Mouse (Mus musculus) embryo, embryonic 10.5 days (tissue): ENCODE results near the gene Hif3a.
A peak's percentile ranks its signal among the peaks of the same experiment; 100 is the strongest.
"Not testable (repeated sequence)": the region's sequence is repeated elsewhere in the genome, so short reads cannot be mapped to it uniquely, and the experiment has no call there.

Experiments used
- DNase-seq: peaks from one replicate; pipeline ENCODE4 v3.0.0-alpha.2; 2015; ENCODE audit warnings: low spot score

Hif3a gene

GRCm38 (mm10) chr7:17062389-17062788, at the start of gene Hif3a:
Hif3a (minus strand) TSS chr7:17062427.
- peak; percentile 94 for DNase-seq

DNA sequence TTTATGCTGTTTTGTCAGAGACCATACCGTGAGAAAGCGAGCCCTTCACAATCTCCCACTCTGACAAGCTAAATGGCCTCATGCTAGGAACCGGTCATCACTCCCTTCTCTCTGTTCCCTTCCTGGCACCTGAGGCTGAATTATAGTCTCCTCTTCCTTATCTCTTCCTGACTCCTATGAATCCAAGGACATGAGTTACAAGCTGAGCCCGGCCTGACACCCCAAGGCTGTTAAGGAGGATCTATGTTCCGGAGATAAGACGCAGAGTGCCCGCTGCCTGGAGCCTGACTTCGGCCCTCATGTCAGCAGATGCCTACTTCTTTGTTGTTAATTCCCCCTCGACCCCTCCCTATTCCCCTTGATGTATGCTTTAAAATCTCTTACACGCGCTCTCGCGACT, 39.4 kb upstream of the Hif3a start:
- DNase-seq: not testable (repeated sequence)

- peak; percentile 9 for DNase-seq
Measured at GRCm38 (mm10) chr7:17091280-17091679, 29.1 kb upstream of the Hif3a start.

- no peak for DNase-seq
Measured at GRCm38 (mm10) chr7:17090058-17090585, 27.9 kb upstream of the Hif3a start.

DNA sequence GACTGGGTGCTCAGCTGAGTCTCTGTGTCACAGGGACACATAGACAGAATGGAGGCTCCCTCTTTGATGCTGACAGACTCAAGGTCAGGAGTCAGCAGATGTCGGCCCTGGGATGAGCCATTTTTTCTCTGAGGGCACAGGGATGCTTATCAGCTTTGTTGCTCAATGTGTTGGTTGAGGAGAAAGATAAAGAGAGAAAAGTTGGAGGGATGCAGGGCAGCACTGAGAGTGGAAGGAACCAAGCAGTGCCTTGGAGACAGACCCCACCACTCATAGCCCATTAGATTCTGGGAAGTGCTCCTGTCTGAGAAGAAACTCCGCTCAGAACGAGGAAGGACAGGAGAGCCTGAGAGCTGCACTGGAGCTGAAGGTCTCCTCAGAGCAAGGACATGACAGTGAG, 25.5 kb upstream of the Hif3a start:
- DNase-seq: no peak

GRCm38 (mm10) chr7:17082766-17083165, 20.5 kb upstream of the Hif3a start:
- no peak for DNase-seq

GRCm38 (mm10) chr7:17078076-17078654, 15.9 kb upstream of the Hif3a start:
- no peak for DNase-seq

DNA sequence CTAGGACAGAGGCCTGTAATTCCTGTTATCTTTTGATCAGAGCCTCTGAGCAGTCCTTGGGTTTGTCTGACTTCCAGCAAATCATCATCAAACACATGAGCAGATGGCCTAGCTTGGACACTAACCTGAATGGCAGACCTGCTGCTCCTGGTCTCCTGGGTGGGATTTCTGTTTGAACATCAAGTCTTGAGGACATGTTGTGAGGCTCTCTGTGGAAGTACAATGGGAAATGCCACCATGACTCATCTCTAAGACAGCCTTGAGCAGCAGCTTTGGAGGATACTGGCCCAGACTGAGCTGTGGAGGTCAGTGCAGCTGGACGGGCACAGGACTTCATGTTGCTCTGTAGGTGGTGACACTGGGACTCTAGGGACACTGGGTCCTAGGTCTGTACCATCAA, 14.3 kb upstream of the Hif3a start:
- DNase-seq: no peak

DNA sequence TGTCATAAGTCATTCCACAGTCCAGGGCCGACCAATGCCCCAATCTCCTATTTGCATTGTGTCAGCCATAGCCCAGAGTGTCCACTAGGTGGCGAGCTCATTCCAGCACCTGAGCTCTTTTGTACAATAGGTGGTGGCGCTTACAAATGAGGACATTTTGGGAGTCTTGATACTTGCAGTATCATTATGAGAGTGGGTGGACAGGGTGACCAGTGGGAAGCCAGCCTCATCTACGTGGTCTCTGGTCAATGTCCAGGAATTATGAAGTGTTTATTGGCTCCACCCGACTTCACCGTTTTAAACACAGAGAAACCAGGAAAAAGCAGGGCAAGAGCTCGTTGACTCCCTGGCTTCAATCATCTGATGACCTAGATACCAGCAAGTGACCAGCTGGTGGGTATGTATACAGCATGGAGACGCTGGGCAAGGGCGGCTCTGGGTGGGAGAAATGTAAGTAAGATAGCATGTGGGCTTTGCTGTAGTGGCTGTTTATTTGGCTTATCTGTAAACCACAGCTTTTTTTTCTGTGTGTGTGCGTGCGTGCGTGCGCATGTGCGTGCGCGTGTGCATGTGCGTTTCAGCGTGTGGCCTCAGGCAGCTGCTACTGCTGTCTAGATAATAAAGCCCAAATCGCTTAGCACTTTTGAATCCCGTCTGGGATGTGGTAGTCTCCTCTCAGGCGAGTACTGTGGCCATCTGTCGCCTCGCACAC, 11.8 kb upstream of the Hif3a start, which contains the start of gene Psg16:
Gene Psg16 (plus strand): TSS at position 137 of the 712 bp plus-strand sequence.
- peak; percentile 78 for DNase-seq

GRCm38 (mm10) chr7:17073513-17073903, 11.3 kb upstream of the Hif3a start:
- no peak for DNase-seq

- not testable (repeated sequence) for DNase-seq
Measured at GRCm38 (mm10) chr7:17067651-17068050, 5.4 kb upstream of the Hif3a start.

- DNase-seq: no peak
Measured at GRCm38 (mm10) chr7:17067000-17067399, 4.8 kb upstream of the Hif3a start.

DNA sequence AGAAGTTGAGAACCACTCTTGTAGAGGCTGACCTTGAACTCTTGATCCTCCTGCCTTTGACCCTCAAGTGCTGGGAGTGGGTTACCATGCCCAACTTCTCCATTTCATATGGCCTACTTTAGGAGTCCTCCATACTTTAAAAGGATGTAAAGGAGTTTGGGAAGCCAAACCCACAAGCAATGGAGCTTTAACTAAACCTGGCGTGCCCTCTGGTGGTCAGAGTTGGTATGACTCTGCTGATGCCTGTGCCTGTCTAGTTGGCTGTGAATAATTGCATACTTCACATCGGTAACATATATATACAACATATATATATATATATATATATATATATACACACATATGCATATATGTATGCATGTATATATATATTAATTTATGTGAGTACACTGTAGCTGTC, 4.2 kb upstream of the Hif3a start:
- peak; percentile 87 for DNase-seq

GRCm38 (mm10) chr7:17065620-17066019, 3.4 kb upstream of the Hif3a start:
- no peak for DNase-seq

- DNase-seq: no peak
Measured at GRCm38 (mm10) chr7:17062845-17063244, 618 bp upstream of the Hif3a start.

DNA sequence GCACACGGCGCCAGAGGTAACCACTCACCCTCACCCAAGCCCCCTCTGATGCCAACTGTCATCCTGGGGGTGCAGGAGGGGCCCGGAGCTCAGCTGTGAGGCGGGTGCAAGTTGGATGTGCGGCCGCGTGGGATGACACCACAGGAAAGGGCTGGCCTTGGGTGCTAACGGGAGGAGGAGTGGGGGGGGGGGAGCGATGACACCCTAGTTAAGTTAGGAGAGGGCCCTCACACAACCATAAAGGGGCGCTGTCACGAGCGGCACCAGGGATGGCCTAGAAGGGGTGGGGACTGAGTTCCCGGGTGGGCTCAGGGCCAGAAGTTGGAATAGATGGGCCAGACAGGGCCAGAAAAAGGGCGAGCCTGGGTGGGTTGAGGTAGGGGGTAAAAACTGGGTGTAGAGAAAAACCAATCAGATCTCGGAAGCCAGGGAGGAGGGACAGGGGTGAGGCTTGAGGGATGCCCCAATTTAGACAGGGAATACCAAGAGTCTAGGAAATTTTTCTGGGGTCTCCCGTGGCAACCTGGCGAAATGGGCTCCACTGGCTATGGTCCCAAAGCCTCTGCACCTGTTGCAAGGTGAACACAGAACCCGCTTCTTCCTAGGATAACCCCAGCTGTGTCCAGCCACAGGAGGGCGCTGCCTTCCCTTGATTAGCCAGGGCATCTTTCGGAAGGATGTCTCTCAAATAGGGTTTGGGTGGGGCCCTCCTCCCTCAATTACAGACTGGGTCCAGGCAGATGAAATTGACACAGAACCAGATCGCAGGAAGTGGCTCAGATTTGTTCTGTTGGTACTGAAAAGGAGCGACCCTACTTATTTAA, 1.2 kb downstream of the Hif3a start:
- DNase-seq: no peak

DNA sequence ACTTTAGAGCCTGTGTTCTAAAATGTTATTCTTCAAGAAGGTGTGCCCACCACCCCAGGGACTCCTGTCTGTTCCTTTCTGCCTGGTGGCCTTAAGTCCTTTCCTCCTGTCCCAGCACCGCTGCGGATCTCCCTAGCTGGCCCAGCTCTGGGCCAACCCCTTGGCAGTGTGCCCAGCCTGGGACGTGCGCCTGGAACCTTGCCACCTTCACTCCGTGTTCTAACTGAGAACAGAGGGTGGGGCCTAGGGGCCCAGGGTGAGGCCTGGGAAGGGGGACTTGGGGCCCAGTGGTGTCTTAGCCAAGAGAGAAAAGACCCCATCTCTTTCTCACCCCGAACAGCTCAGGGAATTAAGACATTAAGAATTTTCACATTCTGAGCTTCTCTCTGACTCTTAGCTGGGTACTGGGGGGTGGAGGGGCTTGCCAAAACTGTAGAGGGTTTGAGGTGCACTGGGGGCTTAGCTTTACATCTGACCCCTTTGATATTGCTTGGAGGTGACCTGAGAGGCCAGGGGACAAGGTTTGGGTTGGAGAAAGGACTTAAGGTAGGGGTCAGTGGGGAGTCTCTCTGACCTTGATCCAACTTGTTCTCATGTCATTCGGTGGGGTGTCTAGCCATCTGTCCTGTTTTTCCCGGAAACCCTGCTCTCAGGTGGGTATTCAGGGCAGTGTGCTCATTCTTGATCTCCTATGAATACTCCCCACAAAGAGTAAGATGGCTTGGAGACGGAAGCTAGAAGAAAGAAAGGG, 2.0 kb downstream of the Hif3a start:
- no peak for DNase-seq

- DNase-seq: no peak
Measured at GRCm38 (mm10) chr7:17059463-17059844, 2.8 kb downstream of the Hif3a start.

GRCm38 (mm10) chr7:17058816-17059462, 3.3 kb downstream of the Hif3a start:
- no peak for DNase-seq

DNA sequence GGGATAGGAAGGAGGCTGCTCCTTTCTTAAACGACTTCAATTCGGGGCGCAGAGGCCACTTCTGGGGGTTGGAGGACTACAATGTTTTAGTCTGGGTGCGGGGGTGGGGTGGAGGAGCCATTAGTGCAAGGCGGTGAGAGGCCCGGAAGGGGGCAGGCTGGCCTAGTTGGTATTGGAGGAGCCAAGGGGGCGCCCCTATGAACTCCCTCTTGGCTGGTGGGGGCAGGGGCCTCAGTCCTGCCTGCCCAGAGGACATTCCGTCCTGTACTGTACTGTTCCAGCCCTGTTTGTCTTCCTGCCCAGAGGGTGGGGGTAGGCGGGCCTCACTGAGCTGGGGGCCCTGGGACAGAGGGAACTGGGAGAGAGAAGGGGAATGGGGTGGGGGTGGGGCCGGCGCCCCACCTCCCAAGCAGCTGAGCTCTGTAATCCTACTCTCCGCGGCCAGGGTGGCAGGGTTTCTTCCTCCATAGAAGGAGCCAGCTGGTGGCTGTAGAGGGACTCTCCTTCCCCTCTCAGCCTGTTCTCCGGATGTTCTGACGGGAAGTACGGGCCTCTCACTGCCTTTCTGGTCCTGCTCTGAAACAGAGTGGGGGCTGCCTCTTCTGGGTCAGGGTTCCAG, 4.0 kb downstream of the Hif3a start:
- DNase-seq: peak; percentile 71
